Mouse (Mus musculus) cerebellum, postnatal 25 days (tissue): ENCODE results near the gene Cdc25a.

Source experiments
- DNase-seq, 2 experiments: peaks; one replicate each; pipeline ENCODE4 v3.0.0; 2021; ENCODE audit warnings: mixed read lengths in 2 of 2

The Cdc25a gene

GRCm38 (mm10) chr9:109894413-109895090, 19.2 kb downstream of the Cdc25a start:
- DNase-seq, result peak; percentile 34 to 68

DNA sequence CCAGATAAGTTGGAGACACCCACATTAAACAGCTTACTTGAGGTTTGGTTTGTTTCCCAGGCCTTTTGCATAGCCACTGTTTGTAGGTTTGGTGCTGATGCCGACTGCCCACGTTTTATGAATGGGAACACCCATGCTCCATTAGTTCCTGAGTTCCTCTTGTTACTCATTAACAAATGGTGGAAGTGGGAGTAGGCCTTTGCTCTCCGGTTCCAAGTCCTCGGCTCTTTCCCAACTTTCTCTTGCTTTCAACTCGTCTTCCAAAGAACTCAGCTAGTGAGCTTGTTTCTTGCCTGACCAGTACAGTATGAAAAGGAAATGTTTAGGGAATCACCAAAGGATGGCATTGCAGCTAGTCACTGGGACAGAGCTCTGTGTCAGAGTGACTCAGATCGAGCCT, 20.2 kb downstream of the Cdc25a start:
- DNase-seq, result no peak

DNA sequence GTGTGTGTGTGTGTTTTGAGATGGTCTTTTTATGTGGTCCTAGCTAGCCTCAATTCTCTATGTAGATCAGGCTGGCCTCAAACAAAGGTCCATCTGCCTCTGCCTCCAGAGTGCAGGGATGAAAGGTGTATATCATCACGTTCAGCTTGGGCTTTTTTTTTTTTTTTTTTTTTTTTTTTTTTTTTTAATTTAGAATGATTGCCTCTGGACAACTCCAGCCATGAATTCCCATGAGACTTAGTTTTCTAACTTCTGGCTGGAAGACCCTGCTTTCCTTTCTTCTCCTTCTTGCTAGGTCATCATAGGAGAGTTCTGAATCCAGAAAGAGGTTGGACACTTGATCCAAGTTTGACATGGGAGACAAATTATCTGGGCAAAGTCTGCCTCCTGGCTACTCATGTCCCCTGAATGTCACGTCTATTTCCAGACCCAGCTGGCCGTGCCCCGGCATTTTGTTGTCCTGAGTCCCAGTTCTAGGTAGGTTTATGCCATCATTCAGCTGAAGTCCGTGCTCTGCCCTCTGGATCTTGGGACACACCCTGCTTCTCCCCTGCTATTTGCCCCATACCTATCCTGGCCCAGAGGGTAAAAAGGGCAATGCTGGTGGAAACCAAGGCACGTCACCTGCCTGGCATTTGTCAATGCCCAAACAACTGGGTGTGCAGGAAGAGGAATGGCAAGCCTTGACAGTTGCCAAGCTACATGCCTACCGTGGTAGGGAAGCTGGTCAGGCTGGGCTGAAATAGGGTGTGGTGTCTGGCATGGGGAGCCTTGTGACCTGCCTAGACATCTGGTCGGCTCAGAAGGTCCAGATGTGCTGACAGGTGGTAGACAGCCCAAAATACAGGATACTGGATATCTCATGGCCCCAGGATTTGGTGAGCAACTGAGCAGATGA, 21.1 kb downstream of the Cdc25a start:
- DNase-seq, result no peak

GRCm38 (mm10) chr9:109898027-109898426, 22.6 kb downstream of the Cdc25a start:
- no peak for DNase-seq

- no peak for DNase-seq
Observed at GRCm38 (mm10) chr9:109899361-109899760, 24.0 kb downstream of the Cdc25a start.

GRCm38 (mm10) chr9:109899774-109900173, 24.4 kb downstream of the Cdc25a start:
- no peak for DNase-seq

- DNase-seq, result no peak
Observed at GRCm38 (mm10) chr9:109900604-109901003, 25.2 kb downstream of the Cdc25a start.

DNA sequence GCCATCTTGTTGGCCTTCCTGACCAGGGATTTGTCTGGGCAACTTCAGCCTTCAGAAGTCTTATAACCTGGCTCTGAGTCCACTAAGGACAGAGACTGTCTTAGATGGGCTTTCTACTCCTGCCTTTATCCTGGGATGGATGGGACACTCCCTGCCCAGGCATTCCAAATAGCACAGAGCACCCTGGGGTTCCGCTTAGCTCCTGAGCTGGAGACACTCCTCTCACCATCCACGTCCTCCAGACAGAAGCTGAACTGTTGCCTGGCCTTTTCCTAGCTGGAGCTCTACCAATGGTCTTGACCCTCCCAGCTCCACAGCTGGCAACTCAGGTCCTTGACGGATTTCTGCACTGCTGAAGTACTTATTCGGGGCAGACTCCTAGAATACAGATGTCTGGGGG, 26.9 kb downstream of the Cdc25a start:
- DNase-seq, result no peak

GRCm38 (mm10) chr9:109902740-109903139, 27.4 kb downstream of the Cdc25a start:
- no peak for DNase-seq

GRCm38 (mm10) chr9:109907300-109907699, 31.9 kb downstream of the Cdc25a start:
- no peak for DNase-seq

DNA sequence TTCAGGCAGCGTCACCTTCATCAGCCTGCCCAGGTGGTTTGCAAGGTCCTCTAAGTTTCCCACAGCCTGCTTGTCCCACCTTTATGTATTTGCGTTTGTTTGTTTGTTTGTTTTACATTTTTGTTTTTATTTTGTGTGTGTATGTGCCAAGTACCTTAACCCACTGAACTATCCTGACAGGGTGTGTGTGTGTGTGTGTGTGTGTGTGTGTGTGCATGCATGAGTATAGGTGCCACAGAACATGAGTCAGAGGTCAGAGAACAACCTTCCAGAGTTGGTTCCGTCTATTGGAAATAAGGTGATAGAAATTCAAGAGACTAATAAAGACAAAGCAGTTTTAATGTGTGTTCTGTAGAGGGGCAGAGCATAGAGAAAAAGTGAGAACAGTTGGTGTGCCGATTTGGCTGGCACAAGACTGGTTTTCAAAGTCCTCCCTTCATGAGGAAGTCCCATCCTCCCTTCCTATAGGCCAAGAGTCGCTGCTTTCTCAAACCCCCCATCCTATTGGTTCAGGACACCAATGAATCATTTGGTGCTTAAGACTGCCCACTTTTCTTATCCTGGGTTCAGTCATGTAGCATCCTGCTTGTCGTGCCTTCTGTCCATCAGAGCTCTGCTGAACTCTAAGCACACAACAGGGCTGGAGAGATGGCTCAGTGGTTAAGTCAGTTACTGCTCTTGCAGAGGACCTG, 32.5 kb downstream of the Cdc25a start:
- no peak for DNase-seq

- no peak for DNase-seq
Observed at GRCm38 (mm10) chr9:109909102-109909501, 33.7 kb downstream of the Cdc25a start.

- DNase-seq, result no peak
Observed at GRCm38 (mm10) chr9:109909926-109910325, 34.5 kb downstream of the Cdc25a start.

GRCm38 (mm10) chr9:109911779-109912178, 36.4 kb downstream of the Cdc25a start:
- peak; percentile 19 to 26 for DNase-seq

DNA sequence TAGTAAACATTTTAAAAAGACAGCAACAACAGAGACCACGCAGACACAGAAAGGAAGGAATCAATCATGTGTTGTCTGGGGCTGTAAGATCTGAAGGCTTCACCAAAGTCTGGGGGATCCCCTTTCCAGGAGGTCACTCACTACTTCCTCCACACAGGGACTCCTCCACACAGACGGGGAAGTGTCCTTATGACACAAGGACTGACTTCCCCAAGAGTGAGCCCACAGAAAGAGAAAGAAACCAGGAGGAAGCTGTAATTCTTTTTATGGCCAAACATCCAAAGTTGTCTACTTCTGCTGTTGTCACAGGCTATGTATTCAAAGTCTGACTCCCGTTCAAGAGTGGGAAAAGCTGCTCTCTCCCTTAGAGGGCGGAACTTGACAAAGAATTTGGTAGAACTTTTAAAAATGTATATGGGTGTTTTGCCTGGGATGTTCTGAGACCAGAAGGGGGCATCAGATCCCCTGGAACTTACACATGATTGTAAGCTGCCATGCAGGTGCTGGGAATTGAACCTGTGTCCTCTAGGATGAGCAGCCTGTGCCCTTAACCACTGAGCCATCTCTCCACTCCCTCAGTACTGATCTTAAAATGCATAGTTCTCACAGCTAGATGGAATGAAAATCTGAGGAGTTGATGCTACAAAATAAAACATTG, 39.0 kb downstream of the Cdc25a start:
- no peak for DNase-seq

DNA sequence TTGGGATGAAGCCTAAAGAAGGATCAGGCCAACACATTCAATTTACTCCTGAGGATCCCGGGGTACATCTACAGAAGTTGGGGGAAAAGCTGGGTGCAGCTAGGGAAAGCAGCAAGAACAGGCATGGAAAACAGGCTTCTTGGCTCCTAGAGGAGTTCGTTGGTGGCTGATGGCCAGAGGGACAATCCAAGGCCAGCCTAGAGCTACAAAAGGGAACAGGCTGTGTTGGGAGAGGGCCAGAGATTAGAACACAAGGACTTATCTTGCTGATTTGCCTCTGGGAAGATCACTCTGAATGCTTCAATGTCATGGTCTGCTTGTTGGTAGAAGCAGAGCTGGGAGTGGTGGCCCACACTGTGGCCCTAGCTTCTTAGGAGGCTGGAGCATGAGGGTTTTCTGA, 42.6 kb downstream of the Cdc25a start:
- DNase-seq, result peak; percentile 11 to 26

DNA sequence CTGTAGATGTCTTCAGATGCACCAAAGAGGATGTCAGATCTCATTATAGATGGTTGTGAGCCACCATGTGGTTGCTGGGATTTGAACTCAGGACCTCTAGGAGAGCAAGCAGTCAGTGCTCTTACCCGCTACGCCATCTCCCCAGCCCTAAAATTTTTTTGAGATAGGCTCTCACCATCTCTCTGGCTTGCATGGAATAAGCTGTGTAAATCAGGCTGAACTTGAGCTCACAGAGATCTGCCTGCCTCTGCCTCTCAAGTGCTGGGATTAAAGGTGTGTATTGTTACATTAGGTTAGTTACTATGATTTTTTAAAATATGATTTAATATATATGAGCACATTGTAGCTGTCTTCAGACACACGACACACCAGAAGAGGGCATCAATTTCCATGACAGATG, 53.8 kb downstream of the Cdc25a start:
- DNase-seq, result no peak

- DNase-seq, result no peak
Observed at GRCm38 (mm10) chr9:109930063-109930462, 54.7 kb downstream of the Cdc25a start.

- no peak for DNase-seq
Observed at GRCm38 (mm10) chr9:109930752-109931151, 55.4 kb downstream of the Cdc25a start.

- DNase-seq, result peak; percentile 98 to 99
Observed at GRCm38 (mm10) chr9:109931257-109932171, 56.1 kb downstream of the Cdc25a start, which contains the start of gene Map4. Map4 (plus strand) TSS chr9:109931460.

GRCm38 (mm10) chr9:109932361-109932755, 57.0 kb downstream of the Cdc25a start:
- peak in 1 of 2 experiments; percentile 47 for DNase-seq
